Mouse (Mus musculus) midbrain, embryonic 10.5 days (tissue): ENCODE results near the gene Proser1. TPM values are rescaled to one million over a fixed set of nuclear protein-coding genes. Genes with fewer than 3 reads are reported as not detected.

Experiments
- DNase-seq: peaks from one replicate; pipeline ENCODE4 v3.0.0-alpha.2; 2017; ENCODE audit warnings: low spot score
- H3K27ac ChIP-seq: fragments of 300-500 bp; sonication (generic); replicated peaks from 2 replicates; pipeline ENCODE4 v1.5.1; 2016; ENCODE audit warnings: mild to moderate bottlenecking
- H3K27me3 ChIP-seq: fragments of 300-500 bp; sonication (generic); 2 replicates; pipeline ENCODE4 v1.6.1; 2016; ENCODE audit warnings: low read depth, mild to moderate bottlenecking; ENCODE audit not compliant: poor library complexity, severe bottlenecking
- H3K36me3 ChIP-seq: fragments of 300-500 bp; sonication (generic); 2 replicates; pipeline ENCODE4 v1.6.1; 2016; ENCODE audit warnings: mild to moderate bottlenecking, moderate library complexity
- H3K4me1 ChIP-seq: fragments of 300-500 bp; sonication (generic); 2 replicates; pipeline ENCODE4 v1.6.1; 2016
- H3K4me3 ChIP-seq: fragments of 300-500 bp; sonication (generic); 2 replicates; pipeline ENCODE4 v1.5.1; 2016; ENCODE audit warnings: mild to moderate bottlenecking, moderate library complexity
- H3K9me3 ChIP-seq: fragments of 300-500 bp; sonication (generic); replicated peaks from 2 replicates; pipeline ENCODE4 v1.6.1; 2016; ENCODE audit warnings: mild to moderate bottlenecking
- WGBS: fragments of 180-500 bp; shearing (Covaris S2); methylation state at CpG from one replicate; pipeline ENCODE4 v1.1.7; 2016; 5-methylcytosine and 5-hydroxymethylcytosine counted together
- polyA plus RNA-seq: library from polyadenylated mRNA; unstranded; fragments of >200 nt; fragmentation: Nextera tagmentation; extraction: Ambion mirVana; gene quantifications from 2 replicates; pipeline ENCODE4 v1.2.1, GENCODE M21; 2016

Proser1 gene
- polyA plus RNA-seq, 1 experiment from 2014 or later = 22.1 TPM

DNA sequence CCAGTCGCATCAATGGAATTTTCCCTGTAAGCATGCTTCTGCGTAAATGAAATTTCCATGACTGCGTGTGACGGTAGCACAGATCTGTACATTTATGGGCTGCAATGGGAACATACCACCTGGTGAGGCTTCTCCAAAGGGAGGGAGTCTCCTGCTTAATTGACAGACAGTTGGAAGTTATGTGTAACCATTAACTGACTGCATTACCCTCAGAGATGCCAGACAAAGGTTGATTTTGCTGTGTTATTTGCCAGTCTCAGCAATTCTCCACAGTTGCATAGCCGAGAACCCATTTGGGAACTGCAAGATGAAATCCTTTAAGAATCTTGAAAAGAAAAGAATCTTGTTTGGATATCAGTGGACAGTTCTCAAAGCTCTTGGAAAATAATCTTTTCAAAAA is 8.6 kb downstream of the Proser1 start:
- H3K4me1 ChIP-seq = peaks cover 3% of the 10 kb centered on the region; the same call in 1 of the 2 replicates
- peaks cover 3% of the 10 kb centered on the region; the same call in 1 of the 2 replicates for H3K27me3 ChIP-seq
- DNase-seq = no peak
- WGBS = 95% methylated on average over 5 of the region's 5 CpGs
- H3K36me3 ChIP-seq = peaks cover 85% of the 10 kb centered on the region
- H3K9me3 ChIP-seq = no peaks in the 10 kb centered on the region
- H3K4me3 ChIP-seq = no peak overlapping the region
- no peak overlapping the region for H3K27ac ChIP-seq

DNA sequence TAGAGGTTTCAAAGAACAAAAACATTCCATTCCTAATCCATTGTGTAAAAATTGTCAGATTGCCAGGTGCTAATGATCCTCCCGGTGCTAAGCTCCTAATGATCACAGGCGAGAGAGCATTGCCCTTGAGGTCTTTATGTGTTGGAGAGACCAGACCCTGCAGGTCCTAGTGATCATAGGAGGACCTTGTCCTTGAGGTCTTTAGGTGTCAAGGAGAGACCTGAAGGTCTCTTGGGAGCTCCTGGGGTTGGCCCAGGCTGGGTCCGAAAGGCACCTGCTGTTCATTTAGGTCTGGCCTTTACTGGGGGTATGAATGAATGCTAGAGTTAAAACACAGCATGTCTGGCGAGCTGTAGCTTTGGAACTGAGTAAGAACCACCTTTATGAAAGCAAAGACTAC is 10.7 kb downstream of the Proser1 start:
- H3K27me3 ChIP-seq = peaks cover 3% of the 10 kb centered on the region; the same call in 1 of the 2 replicates
- H3K27ac ChIP-seq = no peak overlapping the region
- H3K9me3 ChIP-seq = no peaks in the 10 kb centered on the region
- peaks cover 98% of the 10 kb centered on the region for H3K36me3 ChIP-seq
- no peak overlapping the region for H3K4me3 ChIP-seq
- WGBS = 91% methylated on average over 4 of the region's 4 CpGs
- no peak for DNase-seq
- no peaks in the 10 kb centered on the region for H3K4me1 ChIP-seq

DNA sequence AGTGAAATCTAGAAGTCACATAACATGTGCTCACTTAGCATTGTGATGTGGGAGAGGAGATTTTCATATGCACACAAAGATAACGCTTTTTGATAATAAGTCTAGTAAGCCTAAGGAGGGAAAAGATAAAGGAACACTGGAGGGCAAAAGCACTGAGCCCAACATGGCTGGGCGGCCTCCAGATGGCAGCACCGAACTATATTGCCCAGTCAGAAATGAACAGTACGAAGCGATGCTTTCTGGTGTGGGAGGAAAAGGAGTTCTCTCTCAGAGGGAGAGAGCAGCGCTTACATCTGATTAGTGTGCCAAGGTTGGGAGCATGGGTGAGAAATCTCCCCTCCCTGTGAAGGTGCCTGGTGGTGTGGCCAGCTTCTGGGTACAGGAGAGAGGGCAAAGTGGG is 12.4 kb downstream of the Proser1 start:
- DNase-seq = no peak
- no peaks in the 10 kb centered on the region for H3K4me1 ChIP-seq
- H3K36me3 ChIP-seq = peaks cover 98% of the 10 kb centered on the region
- peaks cover 3% of the 10 kb centered on the region; the same call in 1 of the 2 replicates for H3K27me3 ChIP-seq
- H3K4me3 ChIP-seq = no peak overlapping the region
- no peaks in the 10 kb centered on the region for H3K9me3 ChIP-seq
- 77% methylated on average over 6 of the region's 6 CpGs for WGBS
- H3K27ac ChIP-seq = no peak overlapping the region

DNA sequence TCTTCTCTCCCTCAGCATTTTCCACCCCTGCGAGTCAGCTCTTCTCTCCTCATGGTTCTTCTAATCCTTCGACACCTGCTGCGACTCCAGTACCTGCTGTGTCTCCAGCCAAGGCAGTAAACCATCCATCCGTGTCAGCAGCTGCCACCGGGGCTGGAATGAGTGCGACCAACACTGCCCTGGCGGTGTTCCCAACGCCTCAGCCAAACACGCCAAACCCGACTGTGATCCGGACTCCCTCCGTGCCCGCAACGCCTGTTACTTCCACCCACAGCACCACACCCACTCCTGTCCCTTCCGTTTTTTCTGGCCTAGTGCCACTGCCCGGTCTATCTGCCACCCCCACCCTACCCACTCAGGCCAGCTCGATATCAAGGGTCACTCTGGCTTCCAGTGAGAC is 14.0 kb downstream of the Proser1 start:
- peaks cover 98% of the 10 kb centered on the region for H3K36me3 ChIP-seq
- peaks cover 3% of the 10 kb centered on the region; the same call in 1 of the 2 replicates for H3K27me3 ChIP-seq
- WGBS = 93% methylated on average over 17 of the region's 17 CpGs
- H3K9me3 ChIP-seq = no peaks in the 10 kb centered on the region
- H3K4me3 ChIP-seq = no peak overlapping the region
- no peaks in the 10 kb centered on the region for H3K4me1 ChIP-seq
- H3K27ac ChIP-seq = no peak overlapping the region
- no peak for DNase-seq

DNA sequence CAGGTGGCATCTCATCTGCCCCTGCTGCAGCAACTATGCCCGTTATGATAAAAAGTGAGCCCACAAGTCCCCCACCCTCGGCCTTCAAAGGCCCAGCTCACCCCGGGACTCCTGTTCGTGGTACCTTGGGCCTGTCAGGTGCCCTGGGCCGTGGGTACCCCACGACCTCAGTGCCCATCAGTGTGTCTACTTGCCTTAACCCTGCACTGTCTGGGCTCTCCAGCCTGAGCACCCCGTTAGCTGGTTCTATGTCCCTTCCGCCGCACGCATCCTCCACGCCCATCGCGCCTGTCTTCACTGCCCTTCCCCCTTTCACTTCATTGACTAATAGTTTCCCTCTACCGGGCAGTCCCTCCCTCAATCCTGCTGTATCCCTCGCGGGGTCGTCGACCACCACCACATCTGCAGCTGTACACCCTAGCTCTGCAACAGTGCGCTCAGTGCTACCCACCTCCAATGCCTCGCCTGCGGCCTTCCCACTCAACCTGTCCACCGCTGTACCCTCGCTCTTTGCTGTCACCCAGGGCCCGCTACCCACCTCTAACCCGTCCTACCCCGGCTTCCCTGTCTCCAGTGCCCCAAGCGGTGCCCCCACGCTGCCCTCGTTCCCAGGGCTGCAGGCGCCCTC is 15.1 kb downstream of the Proser1 start:
- Histone ChIP-seq H3K36me3 (peaks cover 94% of the 10 kb centered on the region), H3K9me3 (no peaks in the 10 kb centered on the region), H3K27ac (no peak overlapping the region), H3K4me3 (no peak overlapping the region), H3K4me1 (no peaks in the 10 kb centered on the region), H3K27me3 (peaks cover 3% of the 10 kb centered on the region; the same call in 1 of the 2 replicates)
- WGBS = 95% methylated on average over 30 of the region's 30 CpGs
- no peak for DNase-seq

DNA sequence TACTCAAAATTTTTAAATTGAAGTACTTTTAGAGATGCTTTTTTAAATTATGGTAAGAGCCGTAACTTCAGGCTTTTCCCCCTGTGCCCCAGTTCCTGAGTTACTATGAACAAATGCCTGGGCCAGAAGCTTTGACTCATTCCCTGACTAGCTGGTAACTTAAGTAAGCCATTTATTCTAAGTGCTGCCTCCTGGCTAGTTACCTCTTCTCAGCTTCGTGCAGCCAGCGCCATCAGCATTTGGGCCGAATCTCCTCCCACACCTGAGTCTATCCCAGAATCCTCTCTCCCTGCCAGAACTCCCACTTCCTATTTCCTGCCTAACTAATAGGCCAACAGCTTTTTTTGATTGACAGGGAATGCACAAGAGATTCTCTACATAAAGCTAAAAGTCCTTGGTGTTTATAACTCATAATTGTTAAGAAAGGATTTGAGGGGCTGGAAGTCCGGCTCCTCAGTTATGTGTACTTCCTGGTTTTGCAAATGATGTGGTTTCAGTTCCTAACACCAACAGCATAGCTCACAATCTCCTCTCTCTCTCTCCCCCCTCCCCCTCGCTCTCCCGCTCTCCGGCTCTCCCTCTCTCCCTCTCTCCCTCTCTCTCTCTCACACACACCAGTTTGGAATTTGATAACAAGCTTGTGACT is 20.1 kb downstream of the Proser1 start:
- no peak overlapping the region for H3K4me3 ChIP-seq
- no peaks in the 10 kb centered on the region for H3K4me1 ChIP-seq
- no peak for DNase-seq
- no peak overlapping the region for H3K27ac ChIP-seq
- H3K36me3 ChIP-seq = peaks cover 48% of the 10 kb centered on the region
- WGBS = 91% methylated on average over 8 of the region's 8 CpGs
- H3K27me3 ChIP-seq = no peaks in the 10 kb centered on the region
- no peaks in the 10 kb centered on the region for H3K9me3 ChIP-seq

DNA sequence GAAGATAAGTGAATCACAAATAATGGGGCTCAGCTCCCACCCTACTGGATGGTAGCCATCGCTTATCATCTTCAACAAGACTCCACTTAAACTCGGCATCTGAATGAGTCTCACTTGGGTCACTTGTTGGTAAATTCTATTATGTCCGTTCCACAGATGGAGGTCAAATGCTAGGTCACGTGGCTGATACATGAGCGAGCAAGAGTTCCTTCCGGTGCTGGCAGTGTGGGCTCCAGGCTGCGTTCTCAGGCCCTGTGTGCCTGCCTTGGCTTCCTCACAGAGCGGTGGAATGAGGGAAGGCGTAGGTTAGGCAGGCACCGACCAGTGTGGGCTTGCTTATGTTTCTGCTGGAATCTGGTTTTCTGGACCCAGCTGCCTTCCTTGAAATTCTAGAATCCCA is 23.1 kb downstream of the Proser1 start:
- no peak for DNase-seq
- Histone ChIP-seq H3K27ac (no peak overlapping the region), H3K27me3 (no peaks in the 10 kb centered on the region), H3K4me1 (no peaks in the 10 kb centered on the region), H3K9me3 (no peaks in the 10 kb centered on the region), H3K4me3 (no peak overlapping the region), H3K36me3 (peaks cover 18% of the 10 kb centered on the region)
- 83% methylated on average over 10 of the region's 10 CpGs for WGBS

DNA sequence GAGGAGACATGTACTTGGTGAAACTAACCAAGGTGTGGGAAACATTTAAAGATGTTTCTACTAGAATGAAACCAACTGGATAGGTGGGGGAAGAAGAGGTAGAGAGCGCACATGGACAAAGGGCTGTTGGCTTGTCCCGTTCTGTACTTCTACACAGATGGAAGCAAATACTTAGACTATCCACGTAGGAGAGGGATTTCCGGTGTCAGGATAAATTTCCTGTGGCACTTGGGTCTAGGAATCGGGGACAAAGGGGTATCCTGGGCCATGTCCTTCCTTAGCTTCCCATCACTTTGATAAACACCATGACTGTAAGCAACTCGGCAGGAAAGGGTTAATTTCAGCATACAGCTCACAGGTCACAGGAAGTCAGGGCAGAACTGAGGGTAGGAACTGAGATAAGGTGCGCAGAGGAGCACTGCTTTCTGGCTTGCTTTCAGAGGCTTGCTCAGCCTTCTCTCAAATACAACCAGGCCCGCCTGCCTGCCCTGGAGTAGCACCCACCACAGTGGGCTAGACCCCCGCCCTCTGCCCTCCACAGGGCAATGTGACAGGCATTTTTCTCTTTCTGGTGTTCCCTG is 23.6 kb downstream of the Proser1 start:
- Histone ChIP-seq H3K4me1 (no peaks in the 10 kb centered on the region), H3K4me3 (no peak overlapping the region), H3K36me3 (peaks cover 13% of the 10 kb centered on the region), H3K9me3 (no peaks in the 10 kb centered on the region), H3K27me3 (no peaks in the 10 kb centered on the region), H3K27ac (no peak overlapping the region)
- no peak for DNase-seq
- 72% methylated on average over 9 of the region's 9 CpGs for WGBS

DNA sequence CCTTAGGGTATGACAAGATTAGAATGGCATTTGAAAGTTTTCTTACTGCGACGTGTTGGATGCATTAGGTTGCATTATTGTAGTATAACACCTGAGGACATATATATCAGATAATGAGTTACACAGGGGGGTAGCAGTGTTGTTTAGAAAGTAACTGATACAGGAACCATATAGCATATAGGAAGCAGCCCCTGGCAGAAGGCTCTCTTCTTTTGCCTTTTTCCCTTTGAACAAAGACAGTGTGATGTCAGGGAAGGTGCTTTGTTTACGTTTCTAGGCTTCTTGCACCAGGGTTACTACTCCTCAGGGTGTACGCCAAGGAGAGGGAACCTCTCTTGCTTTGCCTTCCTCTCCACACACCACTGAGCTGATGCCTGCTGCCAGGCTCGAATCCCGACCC is 24.9 kb downstream of the Proser1 start, which contains the start of gene Stoml3:
Gene Stoml3, plus strand, starts transcription at position 301 of the 400 bp plus-strand sequence.
- Histone ChIP-seq H3K36me3 (peaks cover 5% of the 10 kb centered on the region), H3K4me1 (no peaks in the 10 kb centered on the region), H3K9me3 (no peaks in the 10 kb centered on the region), H3K27ac (no peak within 1 kb of the TSS), H3K27me3 (no peaks in the 10 kb centered on the region), H3K4me3 (no peak within 1 kb of the TSS)
- WGBS = 82% methylated on average over 6 of the region's 6 CpGs
- DNase-seq = no peak

DNA sequence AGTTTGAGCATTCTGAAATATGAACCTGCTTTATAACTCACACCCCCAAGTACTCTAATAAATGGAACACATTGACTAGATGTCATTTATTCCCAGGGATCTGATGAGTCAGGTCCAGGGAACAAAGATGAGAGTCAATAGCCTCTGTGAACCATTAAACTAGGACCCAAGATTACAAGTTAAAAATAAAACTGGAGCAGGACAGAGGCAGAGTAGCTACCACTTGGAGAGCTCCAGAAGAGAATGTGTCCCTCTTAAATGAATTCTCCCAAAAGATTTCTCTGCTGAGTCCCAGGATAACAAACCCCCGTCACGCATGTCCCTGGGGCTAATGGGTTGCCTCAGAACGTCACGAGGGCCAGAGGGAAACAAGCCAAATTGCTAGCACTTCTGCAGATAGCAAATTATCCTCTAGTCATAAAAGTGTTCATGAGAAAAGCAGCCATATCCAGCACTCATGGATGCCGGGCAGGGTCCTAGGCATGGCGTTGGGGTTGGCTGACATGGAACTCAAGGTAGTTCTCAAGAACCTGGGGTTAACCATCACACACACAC is 35.0 kb downstream of the Proser1 start:
- WGBS = 90% methylated on average over 6 of the region's 6 CpGs
- no peak overlapping the region for H3K27ac ChIP-seq
- no peak overlapping the region for H3K4me3 ChIP-seq
- no peaks in the 10 kb centered on the region for H3K36me3 ChIP-seq
- no peak for DNase-seq
- H3K4me1 ChIP-seq = no peaks in the 10 kb centered on the region
- H3K27me3 ChIP-seq = no peaks in the 10 kb centered on the region
- H3K9me3 ChIP-seq = no peaks in the 10 kb centered on the region

DNA sequence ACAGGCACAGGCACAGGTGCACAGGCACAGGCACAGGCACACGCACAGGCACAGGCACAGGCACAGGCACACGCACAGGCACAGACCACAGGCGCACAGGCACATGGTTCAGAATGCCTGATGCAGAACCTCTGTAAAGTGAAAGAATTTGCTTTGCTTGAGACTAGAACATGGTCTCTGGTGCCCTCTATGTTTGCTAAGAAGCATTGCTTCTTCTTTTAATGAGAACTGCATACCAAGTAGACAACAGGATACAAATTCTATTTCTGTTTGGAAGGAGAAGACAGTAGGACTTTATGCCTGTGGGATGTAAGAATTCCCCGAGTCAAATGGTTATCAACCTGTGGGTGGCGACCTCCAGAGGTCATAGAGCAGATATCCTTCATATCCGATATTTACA is 39.0 kb downstream of the Proser1 start:
- no peak for DNase-seq
- H3K4me3 ChIP-seq = no peak overlapping the region
- H3K4me1 ChIP-seq = no peaks in the 10 kb centered on the region
- H3K9me3 ChIP-seq = no peaks in the 10 kb centered on the region
- no peaks in the 10 kb centered on the region for H3K36me3 ChIP-seq
- 81% methylated on average over 6 of the region's 6 CpGs for WGBS
- H3K27me3 ChIP-seq = no peaks in the 10 kb centered on the region
- H3K27ac ChIP-seq = no peak overlapping the region

DNA sequence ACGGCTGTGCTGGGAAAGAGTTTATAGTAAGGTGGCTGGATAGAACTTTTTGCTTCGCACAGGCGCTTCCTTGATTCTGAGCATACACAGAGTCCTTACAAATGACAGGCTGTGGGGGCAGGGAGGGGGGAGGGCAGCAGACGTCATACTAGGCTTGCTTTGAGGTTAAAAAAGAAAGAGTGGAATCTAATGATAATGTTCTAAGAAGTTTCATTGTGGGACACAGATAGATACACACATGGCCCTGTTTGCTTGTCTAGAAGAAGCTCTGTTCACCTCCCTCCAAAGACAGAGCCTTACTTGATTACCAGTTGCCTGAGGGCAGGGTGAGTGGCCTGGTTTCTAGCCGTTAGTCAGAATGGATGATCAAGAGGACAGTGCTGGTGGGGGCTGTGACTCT is 49.6 kb downstream of the Proser1 start:
- no peaks in the 10 kb centered on the region for H3K27me3 ChIP-seq
- WGBS = 74% methylated on average over 5 of the region's 5 CpGs
- no peak overlapping the region for H3K27ac ChIP-seq
- no peak for DNase-seq
- H3K9me3 ChIP-seq = no peaks in the 10 kb centered on the region
- H3K4me3 ChIP-seq = no peak overlapping the region
- H3K4me1 ChIP-seq = no peaks in the 10 kb centered on the region
- H3K36me3 ChIP-seq = peaks cover 7% of the 10 kb centered on the region; the same call in 1 of the 2 replicates
